Mouse (Mus musculus): Measurements from ENCODE around the gene Edc3.

DNA sequence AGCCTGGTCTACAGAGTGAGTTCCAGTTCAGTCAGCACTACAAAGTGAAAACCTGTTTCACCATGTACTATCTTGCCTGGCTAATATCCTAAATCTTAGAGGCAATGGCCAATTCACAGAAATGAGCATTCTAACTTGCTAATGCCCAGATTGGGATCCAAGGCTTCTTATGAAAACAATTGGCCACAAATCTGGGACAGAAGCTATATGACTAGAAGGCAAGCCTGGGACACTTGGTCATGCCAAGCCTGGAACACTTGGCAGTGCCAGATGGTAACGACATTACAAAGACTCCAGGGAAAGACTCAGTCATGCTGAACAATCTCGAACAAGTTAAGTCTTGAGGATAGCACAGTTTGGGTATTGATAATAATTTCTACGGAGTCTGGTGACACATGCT is 1.8 kb upstream of the Edc3 start:
- TF ChIP-seq CTCF (IDR thresholded peaks at IDR 0.05; ENCODE audit: insufficient read depth, low read depth, low read length) (no peak), POLR2A (IDR thresholded peaks at IDR 0.05; ENCODE audit: insufficient read depth, low read depth, low read length) (no peak)
